Mouse (Mus musculus) layer of hippocampus, adult 18-20 months (tissue): ENCODE measurements at regions not wholly inside any gene's neighbourhood (a gene's known extent, or its start where the extent isn't known, plus 50 kb on each side); places are given as distances from the start of the nearest gene placed in this dataset.

Source experiments
- DNase-seq, 2 experiments: peaks; one replicate each; pipeline ENCODE4 v3.0.0; 2022; ENCODE audit warnings: low spot score in 2 of 2

GRCm38 (mm10) chr13:41694749-41695419 lies 89.2 kb downstream of the Tmem170b start:
- no peak for DNase-seq

DNA sequence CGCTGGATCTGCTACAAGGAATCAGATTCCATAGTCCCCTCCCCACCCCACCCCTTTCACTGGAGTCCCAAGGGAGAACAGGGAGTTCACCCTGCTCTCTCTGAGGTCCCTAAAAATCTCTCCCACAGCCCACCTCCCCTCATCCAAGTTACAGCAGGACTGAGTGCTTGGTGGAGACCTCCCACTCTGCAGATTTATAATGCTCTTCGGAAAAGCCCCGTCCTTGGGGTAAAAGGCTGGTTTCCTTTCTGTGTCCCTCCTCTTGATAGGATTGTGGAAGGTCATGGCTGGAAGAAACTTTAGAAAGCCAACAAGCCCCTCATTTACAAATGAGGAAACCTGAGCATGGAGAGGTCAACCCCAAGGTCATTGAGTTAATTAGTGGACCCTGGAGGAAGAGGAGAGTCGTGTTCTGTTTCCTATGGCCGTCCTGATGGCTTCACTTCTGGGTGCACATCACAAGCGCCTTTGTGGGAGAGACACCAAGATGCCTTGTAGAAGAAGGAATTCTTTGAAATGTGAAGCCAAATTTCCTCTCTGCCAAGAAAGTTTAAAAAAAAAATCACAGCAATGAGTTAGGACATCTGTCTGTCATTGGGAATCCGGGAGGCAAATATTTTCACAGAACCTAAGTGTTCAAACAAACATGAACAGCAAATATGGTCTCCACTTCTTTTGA lies 91.2 kb downstream of the Tmem170b start:
- DNase-seq = no peak

DNA sequence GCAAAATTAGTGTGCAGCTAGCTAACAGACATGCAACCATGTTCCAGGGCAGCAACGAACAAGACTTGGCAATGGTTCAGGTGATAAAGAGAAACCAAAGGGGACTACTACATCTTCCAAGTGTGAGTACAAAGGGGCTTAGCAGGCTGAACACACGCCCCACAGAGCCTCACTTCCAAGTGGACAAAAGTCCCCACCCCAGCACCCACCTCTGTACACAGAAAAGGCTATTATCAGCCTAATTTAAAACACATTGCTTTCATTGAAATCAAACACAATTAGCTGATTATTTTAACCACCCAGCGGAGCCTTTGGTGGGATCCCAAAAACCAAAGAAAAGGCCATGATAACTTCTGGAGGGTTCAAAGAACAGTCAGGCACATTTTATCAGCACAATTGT lies 95.6 kb downstream of the Tmem170b start:
- DNase-seq = no peak

DNA sequence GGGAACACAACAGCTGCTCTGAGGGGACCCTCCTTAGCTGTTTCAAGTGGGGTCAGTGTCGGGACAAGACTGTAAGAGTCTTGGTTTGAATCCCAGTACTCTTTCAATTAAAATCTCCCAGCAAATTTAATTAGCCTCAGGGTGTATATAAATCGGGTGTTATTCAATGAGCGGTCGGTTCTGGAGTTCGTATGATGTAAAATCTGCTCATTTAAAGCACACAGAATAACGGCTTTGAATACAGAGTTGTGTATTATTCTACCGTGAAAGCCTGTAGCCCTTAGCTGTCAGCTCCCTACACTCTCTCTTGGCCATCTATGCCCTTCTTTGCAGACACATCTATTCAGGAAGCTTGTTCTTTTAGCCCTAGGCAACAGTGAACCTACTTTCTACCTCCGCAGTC lies 96.1 kb downstream of the Tmem170b start:
- DNase-seq = no peak

DNA sequence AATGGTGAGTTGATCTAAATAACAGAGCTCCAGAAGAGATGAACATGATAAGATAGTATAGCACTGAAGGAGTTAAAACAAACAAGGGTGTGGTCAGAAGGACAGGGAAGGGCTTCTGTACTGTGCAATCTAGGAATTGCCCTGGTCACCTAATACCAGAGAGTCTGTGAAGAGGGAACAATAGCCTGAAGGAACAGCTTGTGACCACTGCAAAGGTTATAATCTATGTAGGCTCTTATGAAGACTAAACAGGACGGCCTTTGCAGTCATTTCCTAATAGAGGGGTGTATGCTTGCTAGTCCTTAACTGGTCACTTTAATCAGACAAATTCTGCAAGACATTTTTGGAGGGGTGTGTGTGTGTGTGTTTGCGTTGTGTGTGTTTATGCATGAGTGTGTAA lies 97.5 kb downstream of the Tmem170b start:
- DNase-seq = no peak

DNA sequence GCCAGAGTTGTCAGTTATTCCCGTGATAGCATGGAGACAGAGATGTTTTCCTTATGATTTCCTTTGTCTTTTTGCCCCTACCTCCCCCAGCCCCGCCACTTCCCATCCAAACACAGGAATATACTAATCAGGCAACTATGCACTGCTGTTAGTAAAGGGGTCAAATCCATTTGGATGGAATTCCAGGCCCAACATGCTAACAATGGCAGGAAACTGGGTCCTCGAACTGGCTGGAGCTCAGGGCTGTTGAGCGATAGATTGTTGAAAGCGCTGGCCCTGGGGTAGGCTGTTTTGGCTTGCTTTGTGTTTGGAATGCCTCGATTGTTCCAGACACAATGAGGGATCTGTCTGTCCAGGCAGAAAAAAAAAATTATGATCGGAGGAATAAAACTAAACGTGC lies 97.9 kb downstream of the Tmem170b start:
- no peak for DNase-seq

GRCm38 (mm10) chr13:41704806-41705205 lies 99.1 kb downstream of the Tmem170b start:
- DNase-seq = no peak

DNA sequence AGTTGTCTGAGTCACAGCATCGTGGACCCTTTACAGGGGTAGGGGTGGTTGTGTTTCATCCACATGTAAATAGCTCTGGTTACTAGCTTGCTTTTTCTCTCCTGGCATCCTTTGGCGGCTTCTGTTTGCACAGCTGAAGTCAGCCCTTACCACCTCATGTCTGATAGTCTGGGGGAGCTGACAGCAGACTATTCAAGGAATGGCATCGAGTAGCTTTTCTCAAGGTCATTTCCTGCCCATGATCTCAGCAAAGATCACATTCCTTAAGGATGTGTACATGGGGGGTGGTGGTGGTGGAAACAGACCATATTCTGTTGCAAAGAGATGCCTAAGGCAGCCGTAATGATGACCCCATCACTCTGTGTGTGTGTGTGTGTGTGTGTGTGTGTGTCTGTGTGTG lies 99.9 kb downstream of the Tmem170b start:
- DNase-seq = no peak

GRCm38 (mm10) chr13:41707811-41708210 lies 102.1 kb downstream of the Tmem170b start:
- DNase-seq = no peak

GRCm38 (mm10) chr13:41709071-41709470 lies 103.4 kb downstream of the Tmem170b start:
- no peak for DNase-seq

GRCm38 (mm10) chr13:41709475-41710227 lies 103.9 kb downstream of the Tmem170b start:
- DNase-seq = peak; percentile 73 to 96

GRCm38 (mm10) chr13:41712616-41713015 lies 106.9 kb downstream of the Tmem170b start:
- no peak for DNase-seq
